Mouse (Mus musculus) layer of hippocampus, adult 2 months (tissue): Measurements from ENCODE around the gene Col11a2. TPM values are rescaled to one million over a fixed set of nuclear protein-coding genes. Genes with fewer than 3 reads are reported as not detected.

ENCODE experiments used
- DNase-seq, 2 experiments: peaks; one replicate each; pipeline ENCODE4 v3.0.0; 2022; ENCODE audit warnings: low spot score in 2 of 2
- H3K27ac ChIP-seq: fragments of 200-600 bp; 2 replicates; pipeline ENCODE4 v1.8.1; 2022
- H3K4me3 ChIP-seq: fragments of 200-600 bp; 2 replicates; pipeline ENCODE4 v1.8.1; 2022; ENCODE audit warnings: mild to moderate bottlenecking
- CTCF ChIP-seq: fragments of 200-600 bp; conservative IDR thresholded peaks from 2 replicates; pipeline ENCODE4 v1.8.1; 2022; ENCODE audit warnings: antibody characterized with exemption, mild to moderate bottlenecking, moderate library complexity
- total RNA-seq, 2 experiments: library from RNA; stranded (reverse); gene quantifications; 2 replicates each; pipeline ENCODE4 v1.2.3; 2021

Col11a2 gene
- total RNA-seq, 2 experiments from 2014 or later, result 18.9 to 23.1 TPM

- no peak for DNase-seq
- no peak for TF ChIP-seq CTCF
- peak overlapping the region; percentile 83 for H3K27ac ChIP-seq
These were observed 569 bp downstream of the Col11a2 start for GRCm38 (mm10) chr17:34039562-34040450.

DNA sequence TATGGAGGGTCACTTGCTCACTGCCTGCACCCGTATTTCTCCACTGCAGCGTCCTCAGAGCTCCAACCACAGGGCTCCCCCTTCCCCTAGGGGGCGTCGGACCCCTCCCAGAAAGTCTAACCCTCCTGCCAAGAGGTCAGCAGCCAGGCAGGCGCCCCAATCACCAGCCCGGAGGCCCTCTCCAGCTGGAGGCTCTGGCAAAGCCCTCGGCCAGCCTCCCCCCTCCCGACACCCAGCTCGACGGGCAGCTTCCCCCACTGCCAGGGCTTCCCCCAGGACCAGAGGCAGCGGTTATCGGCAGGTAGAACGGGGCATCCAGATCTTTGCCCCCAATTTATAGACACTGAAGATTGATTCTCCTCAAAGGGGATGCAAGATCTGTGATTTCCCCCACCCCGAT lies 6.7 kb downstream of the Col11a2 start:
- TF ChIP-seq CTCF, result no peak
- Histone ChIP-seq H3K4me3 (no peak overlapping the region), H3K27ac (no peak overlapping the region)
- DNase-seq, result no peak

More at GRCm38 (mm10) chr17:34039562-34040450, 569 bp downstream of the Col11a2 start:
- peak overlapping the region; percentile 43 for H3K4me3 ChIP-seq

DNA sequence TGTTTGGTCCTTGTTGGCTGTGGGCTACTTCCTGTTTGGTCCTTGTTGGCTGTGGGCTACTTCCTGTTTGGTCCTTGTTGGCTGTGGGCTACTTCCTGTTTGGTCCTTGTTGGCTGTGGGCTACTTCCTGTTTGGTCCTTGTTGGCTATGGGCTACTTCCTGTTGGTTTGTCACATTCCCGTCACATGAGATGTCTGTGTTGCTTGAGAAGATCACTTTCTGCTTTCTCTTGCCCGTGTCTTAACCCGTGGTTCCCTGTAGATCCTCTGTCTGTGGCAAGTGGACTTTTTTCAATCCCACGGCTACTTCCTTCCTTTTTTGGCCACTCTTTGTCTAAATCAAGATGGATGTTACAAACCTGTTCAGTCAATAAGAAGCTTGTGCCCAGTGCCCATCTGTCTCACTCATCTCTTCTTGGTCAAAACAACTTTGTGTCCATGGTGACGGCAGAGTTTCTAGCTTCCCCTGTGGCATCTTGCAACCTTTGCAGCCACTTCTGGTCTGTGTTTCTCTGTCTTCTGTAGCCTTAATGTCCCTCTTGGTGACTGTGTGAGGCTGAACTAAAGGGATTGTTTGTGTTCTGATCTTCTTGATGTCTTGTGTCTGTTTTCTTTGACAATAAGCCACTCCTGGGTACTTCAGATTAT lies 8.3 kb downstream of the Col11a2 start:
- DNase-seq, result no peak
- Histone ChIP-seq H3K27ac (no peak overlapping the region), H3K4me3 (no peak overlapping the region)
- no peak for TF ChIP-seq CTCF

DNA sequence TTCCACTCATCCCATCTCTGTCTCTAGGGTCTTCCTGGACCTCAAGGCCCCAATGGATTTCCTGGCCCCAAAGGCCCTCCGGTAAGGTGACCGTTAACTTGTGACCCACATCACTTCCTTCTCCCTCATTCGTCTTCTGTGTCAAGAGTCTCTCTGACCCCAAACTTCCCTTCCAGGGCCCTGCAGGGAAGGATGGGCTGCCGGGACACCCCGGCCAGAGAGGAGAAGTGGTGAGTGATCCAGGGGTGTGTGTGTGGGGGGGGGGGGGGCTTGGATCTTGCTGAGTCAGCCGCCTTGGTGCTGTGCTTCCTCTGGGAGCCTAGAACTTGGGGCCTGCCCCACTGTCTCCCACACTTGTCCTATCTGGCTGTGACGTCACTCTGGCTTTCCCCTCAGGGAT lies 18.0 kb downstream of the Col11a2 start:
- no peak overlapping the region for H3K4me3 ChIP-seq
- H3K27ac ChIP-seq, result no peak overlapping the region
- TF ChIP-seq CTCF, result no peak
- DNase-seq, result no peak

DNA sequence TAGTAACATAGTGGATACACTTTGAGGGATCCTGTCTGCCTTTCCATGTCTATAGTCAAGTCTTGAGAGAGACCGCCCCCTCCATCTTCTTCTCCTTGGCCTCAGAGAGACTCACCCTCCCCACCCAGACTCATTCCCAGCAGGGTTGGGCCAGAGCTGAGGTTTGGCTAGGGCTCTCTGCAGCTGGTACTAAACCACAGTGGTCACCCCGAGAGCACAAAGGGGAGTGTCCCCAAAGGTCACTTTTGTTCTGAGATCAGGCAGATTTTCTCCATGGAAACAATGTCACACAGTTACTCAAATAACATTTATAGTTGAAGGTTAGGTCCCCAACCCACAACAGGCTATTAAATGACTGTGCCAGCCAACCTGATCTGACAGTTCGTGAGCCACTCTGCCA lies 29.6 kb downstream of the Col11a2 start:
- DNase-seq, result no peak
- no peak for TF ChIP-seq CTCF
- Histone ChIP-seq H3K4me3 (no peak overlapping the region), H3K27ac (no peak overlapping the region)

DNA sequence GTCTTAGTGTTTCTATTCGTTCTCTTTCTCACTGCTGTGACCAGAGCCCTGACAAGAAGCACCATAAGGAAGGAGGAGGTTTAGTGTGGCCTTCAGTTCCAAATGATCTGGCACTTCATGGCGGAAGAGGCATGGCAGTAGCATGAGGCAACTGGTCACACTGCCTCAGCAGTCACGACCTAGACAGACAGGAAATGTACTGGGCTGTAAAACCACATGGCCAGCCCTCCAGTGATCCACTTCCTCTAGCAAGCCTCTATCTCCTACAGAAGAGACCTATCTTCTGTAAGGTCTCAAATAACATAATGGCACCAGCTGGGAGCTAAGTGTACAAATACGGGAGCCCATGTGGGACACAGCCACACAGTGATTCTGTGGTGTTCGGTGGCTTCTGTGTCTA lies 32.9 kb downstream of the Col11a2 start:
- no peak for TF ChIP-seq CTCF
- Histone ChIP-seq H3K4me3 (no peak overlapping the region), H3K27ac (no peak overlapping the region)

GRCm38 (mm10) chr17:34075271-34075670 lies 36.0 kb downstream of the Col11a2 start:
- H3K4me3 ChIP-seq, result no peak overlapping the region
- DNase-seq, result peak; percentile 45 to 78
- no peak overlapping the region for H3K27ac ChIP-seq
- TF ChIP-seq CTCF, result peak; percentile 90

More for the DNA sequence above, 32.9 kb downstream of the Col11a2 start:
- DNase-seq, result no peak

GRCm38 (mm10) chr17:34077549-34077948 lies 38.3 kb downstream of the Col11a2 start:
- Histone ChIP-seq H3K27ac (no peak overlapping the region), H3K4me3 (no peak overlapping the region)
- peak; percentile 66 to 80 for DNase-seq
- peak; percentile 88 for TF ChIP-seq CTCF

- H3K4me3 ChIP-seq, result no peak overlapping the region
- DNase-seq, result no peak
- no peak overlapping the region for H3K27ac ChIP-seq
These were observed 38.9 kb downstream of the Col11a2 start for GRCm38 (mm10) chr17:34078148-34078547.

GRCm38 (mm10) chr17:34079002-34079401 lies 39.8 kb downstream of the Col11a2 start:
- no peak for DNase-seq
- H3K4me3 ChIP-seq, result no peak overlapping the region
- H3K27ac ChIP-seq, result no peak overlapping the region
- no peak for TF ChIP-seq CTCF

More at GRCm38 (mm10) chr17:34078148-34078547, 38.9 kb downstream of the Col11a2 start:
- TF ChIP-seq CTCF, result no peak

GRCm38 (mm10) chr17:34079621-34080020 lies 40.4 kb downstream of the Col11a2 start:
- Histone ChIP-seq H3K4me3 (no peak overlapping the region), H3K27ac (no peak overlapping the region)
- no peak for TF ChIP-seq CTCF
- peak; percentile 37 to 70 for DNase-seq

DNA sequence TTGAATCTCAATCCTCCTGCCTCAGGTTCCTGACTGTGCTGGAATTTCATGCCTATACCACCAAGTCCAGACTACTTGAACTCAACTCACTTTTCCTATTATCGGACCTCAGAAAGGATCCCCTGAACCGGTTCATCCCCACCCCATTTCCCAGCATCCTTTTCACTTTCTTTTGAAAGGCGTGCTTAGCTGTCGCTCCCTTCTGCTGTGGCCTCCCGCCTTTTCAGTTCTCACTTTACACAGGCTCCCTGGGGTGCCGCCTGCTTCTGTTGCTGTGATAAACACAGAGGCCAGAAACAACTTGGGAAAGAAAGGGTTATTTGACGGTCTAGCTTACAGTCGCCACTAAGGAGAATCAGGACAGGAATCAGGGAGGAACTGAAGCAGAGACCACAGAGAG lies 43.9 kb downstream of the Col11a2 start:
- no peak for DNase-seq
- no peak for TF ChIP-seq CTCF
- no peak overlapping the region for H3K4me3 ChIP-seq

GRCm38 (mm10) chr17:34087386-34087785 lies 48.1 kb downstream of the Col11a2 start:
- no peak for TF ChIP-seq CTCF

More for the DNA sequence above, 43.9 kb downstream of the Col11a2 start:
- no peak overlapping the region for H3K27ac ChIP-seq

More at GRCm38 (mm10) chr17:34087386-34087785, 48.1 kb downstream of the Col11a2 start:
- no peak overlapping the region for H3K27ac ChIP-seq
- H3K4me3 ChIP-seq, result no peak overlapping the region
- no peak for DNase-seq
